Mouse (Mus musculus) B cell, adult 67 days (primary cell): ENCODE measurements around the gene Gm20823. TPM values are rescaled to one million over a fixed set of nuclear protein-coding genes. Genes with fewer than 3 reads are reported as not detected.

Source experiments
- total RNA-seq, 2 experiments: library from RNA; stranded (reverse); gene quantifications; 4 replicates each; pipeline ENCODE4 v1.2.4; 2023

Gm20823 gene
- total RNA-seq = not detected

DNA sequence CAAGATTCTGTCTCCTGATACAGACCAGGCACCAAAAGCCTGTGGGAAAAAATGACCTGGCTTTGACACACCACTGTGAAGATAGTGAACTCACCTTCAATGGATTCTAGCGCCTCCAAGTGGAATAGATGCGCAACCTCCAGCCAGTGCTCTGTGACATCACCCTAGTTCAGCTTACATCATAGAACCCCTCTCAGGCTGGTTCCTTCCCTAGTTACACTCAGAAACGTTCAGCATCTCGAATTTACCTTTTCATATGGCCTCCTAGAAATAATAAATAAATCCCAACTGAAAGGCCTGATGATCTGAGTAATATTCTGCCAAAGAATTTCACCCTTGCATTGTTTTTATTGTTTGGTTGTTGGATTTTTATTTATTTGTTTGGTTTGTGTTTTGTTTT lies at the start of gene Gm20823:
TSS of gene Gm20823 (minus strand) at position 101 of the 400 bp plus-strand sequence.

